Mouse (Mus musculus) myocyte (in vitro differentiated cells): Measurements from ENCODE around the gene Tmem233. TPM values are rescaled to one million over a fixed set of nuclear protein-coding genes. Genes with fewer than 3 reads are reported as not detected.

Experiments used
- H3K27me3 ChIP-seq: one replicate; pipeline ENCODE4 v1.6.1; 2011; ENCODE audit not compliant: control insufficient read depth, insufficient read depth, insufficient read length
- H3K36me3 ChIP-seq: one replicate; pipeline ENCODE4 v1.6.1; 2011; ENCODE audit not compliant: control insufficient read depth, insufficient read depth
- H3K4me2 ChIP-seq: one replicate; pipeline ENCODE4 v1.6.1; 2011; ENCODE audit warnings: low read depth, control low read depth
- H3K4me3 ChIP-seq: one replicate; pipeline ENCODE4 v1.5.1; 2011; ENCODE audit warnings: mild to moderate bottlenecking, control low read depth, moderate library complexity
- H3K79me2 ChIP-seq: one replicate; pipeline ENCODE4 v1.6.1; 2011; ENCODE audit not compliant: control insufficient read depth, insufficient read depth
- H3ac ChIP-seq: one replicate; pipeline ENCODE4 v1.6.1; 2011; ENCODE audit not compliant: control insufficient read depth, insufficient read length
- CEBPB ChIP-seq: IDR thresholded peaks from 2 replicates; pipeline ENCODE4 v1.6.1; 2011; ENCODE audit warnings: mild to moderate bottlenecking, moderate library complexity; ENCODE audit not compliant: poor library complexity, insufficient read depth, severe bottlenecking
- E2F4 ChIP-seq: IDR thresholded peaks from one replicate; pipeline ENCODE4 v1.6.1; 2011; ENCODE audit warnings: mild to moderate bottlenecking, control low read depth, moderate library complexity; ENCODE audit not compliant: insufficient read depth
- MAX ChIP-seq: IDR thresholded peaks from one replicate; pipeline ENCODE4 v1.6.1; 2011; ENCODE audit warnings: low read depth, mild to moderate bottlenecking, control low read depth
- MYOD1 ChIP-seq, 3 experiments: IDR thresholded peaks; one replicate each; pipeline ENCODE4 v1.6.1; 2011; ENCODE audit warnings: control low read depth in 2 of 3, low read depth in 2 of 3, mild to moderate bottlenecking in 2 of 3, moderate library complexity in 1 of 3; ENCODE audit not compliant: insufficient read length in 2 of 3, control insufficient read depth in 1 of 3
- MYOG ChIP-seq, 3 experiments: IDR thresholded peaks; one replicate each; pipeline ENCODE4 v1.6.1; 2011; ENCODE audit warnings: control low read depth in 2 of 3, low read depth in 2 of 3, mild to moderate bottlenecking in 2 of 3; ENCODE audit not compliant: insufficient read length in 2 of 3, control insufficient read depth in 1 of 3, insufficient read depth in 1 of 3
- POLR2A ChIP-seq: IDR thresholded peaks from one replicate; pipeline ENCODE4 v1.6.1; 2011; ENCODE audit warnings: low read depth, mild to moderate bottlenecking, control low read depth, moderate library complexity; ENCODE audit not compliant: insufficient read length
- POLR2AphosphoS2 ChIP-seq: IDR thresholded peaks from one replicate; pipeline ENCODE4 v1.6.1; 2011; ENCODE audit warnings: low read depth, control low read depth; ENCODE audit not compliant: insufficient read length
- REST ChIP-seq: IDR thresholded peaks from one replicate; pipeline ENCODE4 v1.6.1; 2011; ENCODE audit warnings: mild to moderate bottlenecking, control low read depth, moderate library complexity; ENCODE audit not compliant: insufficient read depth, insufficient read length
- SRF ChIP-seq: IDR thresholded peaks from one replicate; pipeline ENCODE4 v1.6.1; 2011; ENCODE audit warnings: low read depth; ENCODE audit not compliant: control insufficient read depth, insufficient read length
- TCF12 ChIP-seq: IDR thresholded peaks from one replicate; pipeline ENCODE4 v1.6.1; 2011; ENCODE audit warnings: mild to moderate bottlenecking, control low read depth; ENCODE audit not compliant: poor library complexity, insufficient read depth, severe bottlenecking
- TCF3 ChIP-seq: IDR thresholded peaks from one replicate; pipeline ENCODE4 v1.6.1; 2011; ENCODE audit warnings: low read depth, control low read depth; ENCODE audit not compliant: insufficient read length
- USF1 ChIP-seq: IDR thresholded peaks from one replicate; pipeline ENCODE4 v1.6.1; 2011; ENCODE audit warnings: low read depth, mild to moderate bottlenecking, control low read depth, moderate library complexity
- polyA plus RNA-seq: library from polyadenylated mRNA; unstranded; fragments of >200 nt; fragmentation: generic; extraction: Trizol; gene quantifications from one replicate; pipeline ENCODE4 v1.2.1, GENCODE M21; 2012; ENCODE audit warnings: missing spikeins

Gene Tmem233
- 0.04 TPM for polyA plus RNA-seq

DNA sequence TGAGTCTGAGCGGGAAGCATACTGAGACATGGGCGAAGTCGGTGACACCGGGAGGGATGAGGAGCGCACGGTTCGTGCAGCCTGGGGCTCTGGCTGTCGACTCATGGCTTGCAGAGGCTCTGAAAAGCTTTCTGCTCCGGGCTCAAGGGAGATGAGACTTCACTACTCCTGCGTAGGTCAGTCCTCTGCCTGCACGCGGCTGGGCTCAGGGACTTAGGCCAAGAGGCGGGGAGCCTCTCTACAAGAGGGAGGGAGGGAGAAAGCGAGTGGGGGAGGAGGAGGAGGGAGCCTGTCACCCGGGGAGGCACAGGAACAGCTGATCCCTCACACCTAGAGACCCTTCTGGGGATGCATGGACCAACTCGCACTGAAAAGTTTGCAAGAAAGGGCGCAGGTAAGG is at the start of gene Tmem233:
Tmem233 (minus strand) TSS at position 164 of the 400 bp plus-strand sequence.
- no peak within 1 kb of the TSS for H3K4me3 ChIP-seq
- no peaks in the 10 kb centered on the region for H3K79me2 ChIP-seq
- no peaks in the 10 kb centered on the region for H3K36me3 ChIP-seq
- H3K27me3 ChIP-seq, result peaks cover 16% of the 10 kb centered on the region
- TF ChIP-seq TCF12, result no peak
- H3ac ChIP-seq, result no peak within 1 kb of the TSS
- no peak within 1 kb of the TSS for H3K4me2 ChIP-seq

DNA sequence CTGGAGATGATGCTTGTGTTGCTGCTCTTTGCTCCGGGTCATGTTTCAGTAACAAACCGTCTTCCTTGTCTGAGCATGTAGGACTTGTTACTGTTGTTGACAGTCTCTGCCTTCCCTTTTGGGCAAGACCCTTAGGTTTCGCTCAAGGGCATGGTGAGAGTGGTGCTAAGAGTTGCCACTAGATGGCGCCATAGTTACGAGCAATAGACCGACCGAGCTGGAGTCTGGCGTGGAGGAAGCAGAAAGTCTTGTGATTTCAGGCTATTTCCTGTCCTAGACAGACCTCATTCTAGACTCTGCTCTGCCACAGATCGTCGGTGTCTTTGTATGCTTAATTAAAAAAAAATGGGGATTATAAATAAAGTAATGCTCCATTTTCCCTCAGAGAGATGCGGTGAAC is 40.3 kb upstream of the Tmem233 start:
- Histone ChIP-seq H3ac (no peak overlapping the region), H3K4me3 (peak overlapping the region; percentile 1), H3K36me3 (no peaks in the 10 kb centered on the region), H3K79me2 (no peaks in the 10 kb centered on the region), H3K27me3 (peaks cover 17% of the 10 kb centered on the region), H3K4me2 (peak overlapping the region; percentile 55)
- TF ChIP-seq TCF12 (no peak), USF1 (no peak), REST (no peak), SRF (no peak), MYOD1 (IDR thresholded peaks at IDR 0.05; ENCODE audit: control insufficient read depth in 1 of 3, insufficient read length in 2 of 3, low read depth in 2 of 3) (no peak), MAX (no peak), TCF3 (no peak)

DNA sequence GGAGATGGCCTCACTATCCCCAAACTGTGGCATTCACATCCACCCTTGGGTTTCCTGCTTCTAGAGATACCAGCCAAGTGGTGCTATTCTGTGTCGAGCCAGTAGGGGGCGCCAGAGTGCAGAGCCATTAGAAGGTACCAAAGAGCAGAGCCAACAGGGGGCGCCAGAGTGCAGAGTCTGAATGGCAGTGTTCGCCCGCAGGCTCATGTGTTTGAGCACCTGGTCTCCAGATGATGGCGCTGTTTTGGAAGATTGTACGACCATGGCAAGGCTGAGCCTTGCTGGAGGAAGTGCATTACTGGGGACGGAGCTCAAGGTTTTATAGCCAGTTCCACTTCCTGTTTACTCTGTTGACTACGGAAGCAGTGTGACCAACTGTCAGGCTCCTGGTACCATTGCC is 33.5 kb upstream of the Tmem233 start:
- TF ChIP-seq POLR2AphosphoS2 (no peak), E2F4 (no peak), USF1 (no peak), REST (no peak)
- H3ac ChIP-seq, result no peak overlapping the region
- H3K27me3 ChIP-seq, result no peaks in the 10 kb centered on the region
- H3K36me3 ChIP-seq, result no peaks in the 10 kb centered on the region
- H3K4me2 ChIP-seq, result no peak overlapping the region
- no peaks in the 10 kb centered on the region for H3K79me2 ChIP-seq
- no peak overlapping the region for H3K4me3 ChIP-seq

DNA sequence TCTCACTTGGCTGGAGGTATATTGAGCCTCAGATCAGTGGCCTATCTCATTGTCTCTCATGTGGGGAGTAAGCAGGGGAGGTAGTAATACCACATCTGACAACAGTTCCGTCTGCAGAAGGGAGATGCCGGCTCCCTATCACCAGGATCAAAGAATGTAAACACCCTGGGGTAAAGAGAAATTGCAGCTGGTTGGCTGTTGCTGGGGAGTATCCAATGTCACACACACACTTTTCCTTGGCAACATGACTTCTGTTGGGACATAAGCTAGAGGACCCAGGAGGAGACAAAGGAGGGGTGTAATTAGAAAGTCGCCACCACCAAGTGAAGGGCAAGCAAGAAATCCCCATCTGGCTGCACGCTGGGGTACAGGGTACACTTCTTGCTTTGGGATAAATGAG is 33.1 kb upstream of the Tmem233 start:
- TF ChIP-seq E2F4 (no peak), TCF3 (no peak), TCF12 (no peak), SRF (no peak), USF1 (no peak), CEBPB (no peak), MYOG (IDR thresholded peaks at IDR 0.05; ENCODE audit: control insufficient read depth in 1 of 3, insufficient read depth in 1 of 3, insufficient read length in 2 of 3, low read depth in 2 of 3) (no peak), MYOD1 (IDR thresholded peaks at IDR 0.05; ENCODE audit: control insufficient read depth in 1 of 3, insufficient read length in 2 of 3, low read depth in 2 of 3) (no peak), MAX (no peak), POLR2A (no peak), POLR2AphosphoS2 (no peak), REST (no peak)
- Histone ChIP-seq H3K4me3 (no peak overlapping the region), H3K36me3 (no peaks in the 10 kb centered on the region), H3ac (no peak overlapping the region), H3K4me2 (no peak overlapping the region), H3K79me2 (no peaks in the 10 kb centered on the region), H3K27me3 (no peaks in the 10 kb centered on the region)

DNA sequence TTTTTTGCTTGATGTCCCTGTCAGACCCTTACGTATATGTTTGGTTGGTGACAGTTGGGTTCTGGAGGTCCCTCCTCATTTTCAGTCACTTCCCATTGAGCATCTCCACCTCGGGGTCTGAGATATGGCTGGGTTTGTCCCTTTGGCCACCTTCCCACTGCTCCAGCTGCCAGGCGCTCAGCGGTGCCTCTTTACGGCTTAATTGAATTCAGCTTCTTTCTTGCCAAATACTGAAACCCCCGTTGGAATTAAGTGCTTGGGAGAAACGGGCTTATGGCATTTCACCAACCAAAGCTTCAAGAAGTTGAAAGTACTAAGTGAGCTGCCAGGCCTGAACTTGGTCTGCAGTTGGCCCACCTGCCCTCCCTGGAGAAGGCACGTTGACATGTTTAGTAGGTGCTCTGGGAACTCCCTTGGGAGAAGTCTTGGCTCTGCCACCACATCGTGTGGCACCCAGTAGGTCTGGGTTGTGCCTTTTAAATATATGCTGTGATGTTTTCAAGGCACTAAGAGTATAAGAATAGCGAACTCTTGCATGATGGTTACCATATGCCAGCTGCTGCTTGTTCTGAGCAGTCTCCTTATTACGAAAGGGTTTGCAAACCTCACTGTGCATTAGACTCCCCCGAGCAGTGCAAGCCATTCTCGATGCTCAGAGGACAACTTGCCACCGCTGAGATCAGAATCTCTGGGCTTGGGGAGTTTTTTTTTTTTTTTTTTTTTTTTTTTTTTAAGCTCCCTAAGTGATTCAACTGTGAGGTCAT is 32.2 kb upstream of the Tmem233 start:
- no peak overlapping the region for H3K4me2 ChIP-seq
- no peaks in the 10 kb centered on the region for H3K27me3 ChIP-seq
- no peak overlapping the region for H3ac ChIP-seq
- H3K36me3 ChIP-seq, result no peaks in the 10 kb centered on the region
- no peak overlapping the region for H3K4me3 ChIP-seq
- no peaks in the 10 kb centered on the region for H3K79me2 ChIP-seq
- no peak for TF ChIP-seq MYOD1 (IDR thresholded peaks at IDR 0.05; ENCODE audit: control insufficient read depth in 1 of 3, insufficient read length in 2 of 3, low read depth in 2 of 3)
- TF ChIP-seq TCF12, result no peak
- TF ChIP-seq USF1, result no peak
- TF ChIP-seq TCF3, result no peak
- TF ChIP-seq CEBPB, result no peak
- TF ChIP-seq POLR2AphosphoS2, result no peak
- TF ChIP-seq SRF, result no peak
- no peak for TF ChIP-seq POLR2A
- no peak for TF ChIP-seq E2F4
- no peak for TF ChIP-seq MYOG (IDR thresholded peaks at IDR 0.05; ENCODE audit: control insufficient read depth in 1 of 3, insufficient read depth in 1 of 3, insufficient read length in 2 of 3, low read depth in 2 of 3)
- TF ChIP-seq REST, result no peak
- TF ChIP-seq MAX, result no peak
